Mouse (Mus musculus) bone marrow, adult 2 months (tissue): ENCODE results near the gene Phldb2.

Experiments
- CTCF ChIP-seq: fragments of 200-500 bp; IDR thresholded peaks from 2 replicates; pipeline ENCODE4 v1.5.1; 2011; ENCODE audit warnings: low read length, control low read depth; ENCODE audit not compliant: control insufficient read depth, insufficient read depth
- POLR2A ChIP-seq: fragments of 200-500 bp; IDR thresholded peaks from 2 replicates; pipeline ENCODE4 v1.6.1; 2011; ENCODE audit warnings: low read depth, mild to moderate bottlenecking, control low read depth, low read length, borderline replicate concordance; ENCODE audit not compliant: control insufficient read depth

- TF ChIP-seq CTCF (no peak), POLR2A (no peak)
These were observed 75.7 kb downstream of the Phldb2 start for GRCm38 (mm10) chr16:45877739-45878138.
